Mouse (Mus musculus) CH12.LX (cell line): ENCODE measurements at regions not wholly inside any gene's neighbourhood (a gene's known extent, or its start where the extent isn't known, plus 50 kb on each side); places are given as distances from the start of the nearest gene placed in this dataset.

ENCODE experiments used
- DNase-seq: peaks from one replicate; pipeline ENCODE4 v3.0.0-alpha.2; 2013; ENCODE audit errors: extremely low read depth
- H3K27ac ChIP-seq: 2 replicates; pipeline ENCODE4 v1.5.1; 2012; ENCODE audit warnings: low read depth, mild to moderate bottlenecking, control low read depth, moderate library complexity; ENCODE audit not compliant: insufficient read depth
- H3K27me3 ChIP-seq: replicated peaks from 2 replicates; pipeline ENCODE3; 2012; ENCODE audit warnings: inconsistent platforms
- H3K36me3 ChIP-seq, 2 experiments: replicated peaks in 1 of 2; 2 replicates each; pipeline versions ENCODE3 to v1.6.1; 2012; ENCODE audit warnings: inconsistent platforms in 1 of 2, low read length in 1 of 2, mild to moderate bottlenecking in 1 of 2, mixed read lengths in 1 of 2, moderate library complexity in 1 of 2; ENCODE audit not compliant: control insufficient read depth in 1 of 2, insufficient read depth in 1 of 2
- H3K4me1 ChIP-seq, 2 experiments: 2 replicates each; pipeline ENCODE4 v1.6.1; 2012; ENCODE audit warnings: inconsistent platforms in 1 of 2, moderate library complexity in 1 of 2; ENCODE audit not compliant: insufficient read depth in 2 of 2, control insufficient read depth in 1 of 2
- H3K4me2 ChIP-seq: 2 replicates; pipeline ENCODE4 v1.6.1; 2012; ENCODE audit warnings: low read depth, mild to moderate bottlenecking, control low read depth; ENCODE audit not compliant: poor library complexity, insufficient read depth, severe bottlenecking
- H3K4me3 ChIP-seq, 3 experiments: fragments of 150-350 bp in 1 of 3; sonication (generic) in 1 of 3; replicated peaks in 1 of 3; 2 replicates each; pipeline versions ENCODE3 to v1.5.1; 2011 to 2012; ENCODE audit warnings: low read depth in 2 of 3, low read length in 2 of 3, mild to moderate bottlenecking in 2 of 3, moderate library complexity in 2 of 3, control low read depth in 1 of 3, improper control_type of control experiment in 1 of 3, inconsistent platforms in 1 of 3, mixed read lengths in 1 of 3; ENCODE audit not compliant: poor library complexity in 1 of 3
- H3K79me2 ChIP-seq: replicated peaks from 2 replicates; pipeline ENCODE4 v1.6.1; 2012; ENCODE audit warnings: mild to moderate bottlenecking, moderate library complexity; ENCODE audit not compliant: control insufficient read depth, poor library complexity, insufficient read depth, severe bottlenecking; ENCODE audit errors: extremely low read depth
- H3K9ac ChIP-seq: 2 replicates; pipeline ENCODE4 v1.6.1; 2012; ENCODE audit warnings: low read depth, mild to moderate bottlenecking, control low read depth, moderate library complexity; ENCODE audit not compliant: insufficient read depth
- H3K9me3 ChIP-seq: replicated peaks from 2 replicates; pipeline ENCODE3; 2012; ENCODE audit warnings: low read length, inconsistent platforms, mixed read lengths
- CHD1 ChIP-seq: IDR thresholded peaks from 2 replicates; pipeline ENCODE4 v1.6.1; 2012; ENCODE audit warnings: low read depth, low read length, improper control_type of control experiment, inconsistent platforms
- CHD2 ChIP-seq: IDR thresholded peaks from 2 replicates; pipeline ENCODE4 v1.6.1; 2011; ENCODE audit warnings: low read length, improper control_type of control experiment
- CTCF ChIP-seq, 2 experiments: IDR thresholded peaks in 1 of 2; conservative IDR thresholded peaks in 1 of 2; 2 replicates each; pipeline ENCODE4 v1.5.1; 2011 to 2012; ENCODE audit warnings: low read depth in 2 of 2, low read length in 2 of 2, improper control_type of control experiment in 1 of 2, inconsistent platforms in 1 of 2, mild to moderate bottlenecking in 1 of 2, moderate library complexity in 1 of 2
- E2F4 ChIP-seq: IDR thresholded peaks from 2 replicates; pipeline ENCODE4 v1.6.1; 2011; ENCODE audit warnings: low read depth, low read length, improper control_type of control experiment; ENCODE audit not compliant: insufficient replicate concordance
- EP300 ChIP-seq: IDR thresholded peaks from 2 replicates; pipeline ENCODE4 v1.6.1; 2011; ENCODE audit warnings: low read length, improper control_type of control experiment
- ETS1 ChIP-seq: conservative IDR thresholded peaks from 2 replicates; pipeline ENCODE4 v1.6.1; 2012; ENCODE audit warnings: low read depth, mild to moderate bottlenecking, inconsistent platforms, low read length, improper control_type of control experiment, moderate library complexity
- IRF4 ChIP-seq: IDR thresholded peaks from 2 replicates; pipeline ENCODE4 v1.6.1; 2014; ENCODE audit warnings: low read depth, mild to moderate bottlenecking, inconsistent platforms, low read length, improper control_type of control experiment
- JUND ChIP-seq: conservative IDR thresholded peaks from 2 replicates; pipeline ENCODE4 v1.6.1; 2011; ENCODE audit warnings: low read depth, low read length, improper control_type of control experiment
- KAT2A ChIP-seq: IDR thresholded peaks from 2 replicates; pipeline ENCODE4 v1.6.1; 2012; ENCODE audit warnings: low read length, improper control_type of control experiment, inconsistent platforms; ENCODE audit not compliant: insufficient replicate concordance
- MAFK ChIP-seq: IDR thresholded peaks from 2 replicates; pipeline ENCODE4 v1.6.1; 2011; ENCODE audit warnings: low read length, improper control_type of control experiment; ENCODE audit not compliant: insufficient replicate concordance
- MEF2A ChIP-seq: IDR thresholded peaks from 2 replicates; pipeline ENCODE4 v1.6.1; 2014; ENCODE audit warnings: low read depth, mild to moderate bottlenecking, inconsistent platforms, low read length, improper control_type of control experiment, borderline replicate concordance
- MXI1 ChIP-seq: IDR thresholded peaks from 2 replicates; pipeline ENCODE4 v1.6.1; 2011; ENCODE audit warnings: mild to moderate bottlenecking, low read depth, low read length, improper control_type of control experiment
- MYC ChIP-seq: IDR thresholded peaks from 2 replicates; pipeline ENCODE4 v1.6.1; 2011; ENCODE audit warnings: low read depth, mild to moderate bottlenecking, improper control_type of control experiment, low read length
- NELFE ChIP-seq: IDR thresholded peaks from 2 replicates; pipeline ENCODE4 v1.6.1; 2011; ENCODE audit warnings: low read depth, low read length, improper control_type of control experiment
- NRF1 ChIP-seq: IDR thresholded peaks from 2 replicates; pipeline ENCODE4 v1.6.1; 2014; ENCODE audit warnings: low read depth, mild to moderate bottlenecking, inconsistent platforms, low read length, improper control_type of control experiment, moderate library complexity
- POLR2AphosphoS2 ChIP-seq: IDR thresholded peaks from 2 replicates; pipeline ENCODE4 v1.6.1; 2011; ENCODE audit warnings: low read depth, low read length, improper control_type of control experiment
- RCOR1 ChIP-seq: conservative IDR thresholded peaks from 2 replicates; pipeline ENCODE4 v1.6.1; 2012; ENCODE audit warnings: low read depth, mild to moderate bottlenecking, inconsistent platforms, low read length, improper control_type of control experiment
- SMC3 ChIP-seq: IDR thresholded peaks from 2 replicates; pipeline ENCODE4 v1.6.1; 2011; ENCODE audit warnings: low read depth, low read length, improper control_type of control experiment
- TBP ChIP-seq: conservative IDR thresholded peaks from 2 replicates; pipeline ENCODE4 v1.6.1; 2011; ENCODE audit warnings: low read depth, low read length, improper control_type of control experiment
- ZMIZ1 ChIP-seq: IDR thresholded peaks from 2 replicates; pipeline ENCODE4 v1.6.1; 2012; ENCODE audit warnings: low read depth, mild to moderate bottlenecking, inconsistent platforms, low read length, improper control_type of control experiment
- dilution Hi-C: fragments of 300-500 bp; cut with MboI; formaldehyde crosslinking; loops from 2 replicates; pipeline ENCODE4 v1.14.3; 2020; ENCODE audit warnings: low sequenced_read_pairs; ENCODE audit not compliant: extremely low pct_unique_long_range_greater_than_20kb, extremely low pct_ligation_motif_present
- in situ Hi-C: fragments of 300-500 bp; cut with MboI; formaldehyde crosslinking; loops from 3 replicates; pipeline ENCODE4 v1.14.3; 2019; ENCODE audit warnings: low sequenced_read_pairs, low pct_ligation_motif_present, low pct_unique_long_range_greater_than_20kb, mixed read lengths

GRCm38 (mm10) chr1:194881556-194882223, 56.9 kb upstream of the Cd34 start:
- H3K4me2 ChIP-seq = no peak overlapping the region; the same call in 1 of the 2 replicates
- H3K9ac ChIP-seq = no peak overlapping the region
- H3K27me3 ChIP-seq = no peaks in the 10 kb centered on the region
- no peak for DNase-seq
- TF ChIP-seq CHD1 (no peak), TBP (no peak), POLR2AphosphoS2 (no peak), MEF2A (no peak), JUND (no peak), ETS1 (no peak), KAT2A (no peak), NRF1 (no peak), E2F4 (no peak)
- TF ChIP-seq, all 38 proteins: peak for 0
- in situ Hi-C loops = no loop called here
- H3K4me1 ChIP-seq = peaks cover 0 to 10% of the 10 kb centered on the region in 2 experiments; a peak in 2 of 4 replicates
- H3K4me3 ChIP-seq = no peak overlapping the region
- no peaks in the 10 kb centered on the region for H3K9me3 ChIP-seq
- no peaks in the 10 kb centered on the region for H3K36me3 ChIP-seq
- dilution Hi-C loops = no loop called here
- no peak overlapping the region for H3K27ac ChIP-seq
- no peaks in the 10 kb centered on the region for H3K79me2 ChIP-seq

GRCm38 (mm10) chr1:194885071-194885686, 53.4 kb upstream of the Cd34 start:
- Histone ChIP-seq H3K4me1 (no peaks in the 10 kb centered on the region), H3K4me2 (no peak overlapping the region), H3K36me3 (no peaks in the 10 kb centered on the region), H3K27ac (no peak overlapping the region), H3K4me3 (no peak overlapping the region), H3K9me3 (no peaks in the 10 kb centered on the region), H3K9ac (no peak overlapping the region), H3K27me3 (no peaks in the 10 kb centered on the region), H3K79me2 (no peaks in the 10 kb centered on the region)
- dilution Hi-C loops (no loop called here), in situ Hi-C loops (no loop called here)
- TF ChIP-seq ZMIZ1 = no peak
- no peak for TF ChIP-seq NELFE
- no peak for TF ChIP-seq MAFK
- no peak for TF ChIP-seq ETS1
- TF ChIP-seq RCOR1 = no peak
- no peak for TF ChIP-seq CHD2
- TF ChIP-seq MEF2A = no peak
- no peak for TF ChIP-seq CHD1
- no peak for TF ChIP-seq MXI1
- no peak for TF ChIP-seq SMC3
- TF ChIP-seq EP300 = no peak
- no peak for TF ChIP-seq MYC
- no peak for TF ChIP-seq IRF4
- no peak for TF ChIP-seq CTCF (conservative IDR thresholded peaks at IDR 0.05 in 1 of 2, IDR thresholded peaks at IDR 0.05 in 1 of 2; ENCODE audit: low read depth in 2 of 2, low read length in 2 of 2)
- no peak for TF ChIP-seq JUND
- DNase-seq = no peak
